Mouse (Mus musculus): ENCODE data around the gene Polr3a. TPM values are rescaled to one million over a fixed set of nuclear protein-coding genes. Genes with fewer than 3 reads are reported as not detected.

Gene Polr3a
- polyA plus RNA-seq, 1 experiment, result 13.6 TPM

DNA sequence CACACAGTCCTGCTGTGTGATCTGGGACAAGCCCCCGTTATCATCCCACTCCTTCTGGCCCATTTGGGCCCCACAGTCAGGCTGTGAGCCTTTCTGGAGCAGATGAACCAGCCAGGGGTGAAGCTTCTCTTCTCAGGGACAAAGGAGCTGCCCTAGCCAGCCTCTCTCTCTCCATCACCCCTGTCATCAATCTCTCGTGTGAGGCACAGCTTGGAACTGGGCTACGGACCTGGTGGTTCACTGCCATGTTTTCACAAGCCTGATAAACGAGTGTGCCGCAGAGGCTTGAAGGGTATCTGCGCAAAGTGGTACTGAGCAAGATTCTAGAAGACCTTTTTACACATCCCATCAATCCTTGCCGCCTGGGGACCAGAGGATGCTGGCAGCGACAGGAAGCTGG, 34.7 kb upstream of the Polr3a start:
- Histone ChIP-seq H3K27ac (ENCODE audit: control insufficient read depth, insufficient read depth, low read length) (no peak overlapping the region), H3K4me1 (replicated peaks; ENCODE audit: control insufficient read depth, insufficient read depth, low read length) (no peaks in the 10 kb centered on the region), H3K4me3 (ENCODE audit: control insufficient read depth, insufficient read depth, low read length) (no peak overlapping the region), H3K27me3 (ENCODE audit: control insufficient read depth, insufficient read depth, low read length) (no peaks in the 10 kb centered on the region), H3K36me3 (ENCODE audit: control insufficient read depth, insufficient read depth, low read length) (no peaks in the 10 kb centered on the region)
- DNase-seq, result no peak
- WGBS, result 83% methylated on average over 8 of the region's 8 CpGs
- TF ChIP-seq CTCF (IDR thresholded peaks at IDR 0.05; ENCODE audit: borderline replicate concordance, control insufficient read depth, extremely low read depth, insufficient read depth, low read length, poor library complexity) (no peak), POLR2A (IDR thresholded peaks at IDR 0.05; ENCODE audit: control insufficient read depth, extremely low read depth, insufficient read depth, low read length, poor library complexity) (no peak)

GRCm38 (mm10) chr14:24512527-24513161, 25.8 kb upstream of the Polr3a start:
- no peak for TF ChIP-seq POLR2A (IDR thresholded peaks at IDR 0.05; ENCODE audit: control insufficient read depth, extremely low read depth, insufficient read depth, low read length, poor library complexity)
- no peak for TF ChIP-seq CTCF (IDR thresholded peaks at IDR 0.05; ENCODE audit: borderline replicate concordance, control insufficient read depth, extremely low read depth, insufficient read depth, low read length, poor library complexity)
- H3K36me3 ChIP-seq (ENCODE audit: control insufficient read depth, insufficient read depth, low read length), result no peaks in the 10 kb centered on the region
- DNase-seq, result no peak
- H3K27ac ChIP-seq (ENCODE audit: control insufficient read depth, insufficient read depth, low read length), result no peak overlapping the region
- no peaks in the 10 kb centered on the region; the same call in 1 of the 2 replicates for H3K4me1 ChIP-seq (replicated peaks; ENCODE audit: control insufficient read depth, insufficient read depth, low read length)
- WGBS, result 96% methylated on average over 6 of the region's 6 CpGs
- no peak overlapping the region for H3K4me3 ChIP-seq (ENCODE audit: control insufficient read depth, insufficient read depth, low read length)
- H3K27me3 ChIP-seq (ENCODE audit: control insufficient read depth, insufficient read depth, low read length), result no peaks in the 10 kb centered on the region; the same call in 1 of the 2 replicates

GRCm38 (mm10) chr14:24510679-24511078, 23.8 kb upstream of the Polr3a start:
- WGBS, result 90% methylated on average over 2 of the region's 2 CpGs
- TF ChIP-seq CTCF (IDR thresholded peaks at IDR 0.05; ENCODE audit: borderline replicate concordance, control insufficient read depth, extremely low read depth, insufficient read depth, low read length, poor library complexity) (no peak), POLR2A (IDR thresholded peaks at IDR 0.05; ENCODE audit: control insufficient read depth, extremely low read depth, insufficient read depth, low read length, poor library complexity) (no peak)

DNA sequence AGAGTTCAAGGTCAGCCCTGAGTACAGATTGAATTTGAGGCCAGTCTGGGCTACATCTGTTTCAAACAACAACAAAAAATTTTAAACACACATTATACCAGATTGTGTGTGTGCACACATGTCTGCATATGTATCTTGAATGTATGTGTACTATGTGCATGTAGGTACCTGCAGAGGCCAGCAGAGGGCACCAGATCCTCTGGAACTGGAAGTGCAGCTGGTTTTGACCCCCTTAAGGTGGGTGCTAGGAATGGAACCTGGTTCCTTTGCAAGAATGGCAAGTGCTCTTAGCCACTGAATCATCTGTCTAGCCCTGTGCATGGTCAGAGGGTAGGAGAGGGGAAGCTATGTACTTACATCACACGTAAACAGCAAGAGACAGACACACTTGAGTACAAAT, 23.4 kb upstream of the Polr3a start:
- no peaks in the 10 kb centered on the region for H3K36me3 ChIP-seq (ENCODE audit: control insufficient read depth, insufficient read depth, low read length)
- H3K4me3 ChIP-seq (ENCODE audit: control insufficient read depth, insufficient read depth, low read length), result no peak overlapping the region
- H3K4me1 ChIP-seq (replicated peaks; ENCODE audit: control insufficient read depth, insufficient read depth, low read length), result no peaks in the 10 kb centered on the region; the same call in 1 of the 2 replicates
- 97% methylated on average over 1 of the region's 1 CpGs for WGBS
- no peaks in the 10 kb centered on the region; the same call in 1 of the 2 replicates for H3K27me3 ChIP-seq (ENCODE audit: control insufficient read depth, insufficient read depth, low read length)
- DNase-seq, result no peak
- no peak for TF ChIP-seq CTCF (IDR thresholded peaks at IDR 0.05; ENCODE audit: borderline replicate concordance, control insufficient read depth, extremely low read depth, insufficient read depth, low read length, poor library complexity)
- no peak for TF ChIP-seq POLR2A (IDR thresholded peaks at IDR 0.05; ENCODE audit: control insufficient read depth, extremely low read depth, insufficient read depth, low read length, poor library complexity)
- no peak overlapping the region for H3K27ac ChIP-seq (ENCODE audit: control insufficient read depth, insufficient read depth, low read length)

More at GRCm38 (mm10) chr14:24510679-24511078, 23.8 kb upstream of the Polr3a start:
- Histone ChIP-seq H3K27me3 (ENCODE audit: control insufficient read depth, insufficient read depth, low read length) (no peaks in the 10 kb centered on the region; the same call in 1 of the 2 replicates), H3K27ac (ENCODE audit: control insufficient read depth, insufficient read depth, low read length) (no peak overlapping the region), H3K4me1 (replicated peaks; ENCODE audit: control insufficient read depth, insufficient read depth, low read length) (no peaks in the 10 kb centered on the region; the same call in 1 of the 2 replicates), H3K4me3 (ENCODE audit: control insufficient read depth, insufficient read depth, low read length) (no peak overlapping the region), H3K36me3 (ENCODE audit: control insufficient read depth, insufficient read depth, low read length) (no peaks in the 10 kb centered on the region)
- DNase-seq, result no peak

GRCm38 (mm10) chr14:24509557-24509956, 22.7 kb upstream of the Polr3a start:
- H3K4me3 ChIP-seq (ENCODE audit: control insufficient read depth, insufficient read depth, low read length), result no peak overlapping the region
- no peaks in the 10 kb centered on the region for H3K36me3 ChIP-seq (ENCODE audit: control insufficient read depth, insufficient read depth, low read length)
- H3K4me1 ChIP-seq (replicated peaks; ENCODE audit: control insufficient read depth, insufficient read depth, low read length), result no peaks in the 10 kb centered on the region; the same call in 1 of the 2 replicates
- DNase-seq, result no peak
- no peak for TF ChIP-seq CTCF (IDR thresholded peaks at IDR 0.05; ENCODE audit: borderline replicate concordance, control insufficient read depth, extremely low read depth, insufficient read depth, low read length, poor library complexity)
- TF ChIP-seq POLR2A (IDR thresholded peaks at IDR 0.05; ENCODE audit: control insufficient read depth, extremely low read depth, insufficient read depth, low read length, poor library complexity), result no peak
- no peak overlapping the region for H3K27ac ChIP-seq (ENCODE audit: control insufficient read depth, insufficient read depth, low read length)
- 83% methylated on average over 5 of the region's 5 CpGs for WGBS
- no peaks in the 10 kb centered on the region; the same call in 1 of the 2 replicates for H3K27me3 ChIP-seq (ENCODE audit: control insufficient read depth, insufficient read depth, low read length)

DNA sequence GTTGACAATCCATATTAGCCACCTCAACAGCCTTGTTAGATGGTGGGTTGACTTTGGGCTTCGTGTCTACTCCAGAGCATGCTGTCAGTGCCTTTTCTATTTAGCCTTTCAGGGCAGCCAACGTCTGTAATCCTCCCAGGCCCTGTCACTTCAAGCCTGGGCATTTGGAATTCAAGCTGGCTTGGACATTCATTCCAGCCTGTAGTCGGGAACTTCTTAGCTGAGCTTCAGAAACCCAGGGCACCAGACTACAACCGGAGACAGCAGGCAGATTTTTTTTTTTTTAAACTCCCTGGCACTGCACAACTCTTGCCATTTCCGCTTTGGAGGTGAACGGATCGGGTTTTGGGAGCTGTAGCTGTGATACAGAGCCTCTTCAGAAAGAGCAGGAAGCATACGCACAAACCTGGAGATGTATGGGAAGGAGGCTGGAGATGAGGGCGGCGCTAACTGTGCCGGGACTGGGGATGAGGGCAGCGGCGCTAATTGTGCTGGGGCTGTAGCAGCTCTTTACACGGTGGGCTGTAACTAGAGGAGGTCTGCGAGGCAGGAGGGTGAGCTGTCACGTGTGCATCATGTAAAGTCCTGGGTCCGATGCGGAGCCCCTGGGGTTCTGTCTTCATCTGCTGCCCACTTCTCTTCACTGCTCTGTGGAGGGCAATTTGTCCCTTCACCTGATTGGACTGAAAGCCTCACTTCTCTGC, 21.4 kb upstream of the Polr3a start:
- Histone ChIP-seq H3K27me3 (ENCODE audit: control insufficient read depth, insufficient read depth, low read length) (no peaks in the 10 kb centered on the region; the same call in 1 of the 2 replicates), H3K27ac (ENCODE audit: control insufficient read depth, insufficient read depth, low read length) (no peak overlapping the region), H3K4me1 (replicated peaks; ENCODE audit: control insufficient read depth, insufficient read depth, low read length) (no peaks in the 10 kb centered on the region; the same call in 1 of the 2 replicates), H3K36me3 (ENCODE audit: control insufficient read depth, insufficient read depth, low read length) (no peaks in the 10 kb centered on the region), H3K4me3 (ENCODE audit: control insufficient read depth, insufficient read depth, low read length) (no peak overlapping the region)
- DNase-seq, result no peak
- 44% methylated on average over 18 of the region's 18 CpGs for WGBS
- TF ChIP-seq POLR2A (IDR thresholded peaks at IDR 0.05; ENCODE audit: control insufficient read depth, extremely low read depth, insufficient read depth, low read length, poor library complexity), result no peak
- no peak for TF ChIP-seq CTCF (IDR thresholded peaks at IDR 0.05; ENCODE audit: borderline replicate concordance, control insufficient read depth, extremely low read depth, insufficient read depth, low read length, poor library complexity)

Measured in thymus, adult 2 months (tissue).